Mouse (Mus musculus) kidney, postnatal 14 days (tissue): Measurements from ENCODE around the gene Faap24.
A peak's percentile ranks its signal among the peaks of the same experiment; 100 is the strongest.

ENCODE experiments used
- DNase-seq: peaks from one replicate; pipeline ENCODE4 v3.0.0; 2022; ENCODE audit warnings: mixed read lengths

The Faap24 gene

DNA sequence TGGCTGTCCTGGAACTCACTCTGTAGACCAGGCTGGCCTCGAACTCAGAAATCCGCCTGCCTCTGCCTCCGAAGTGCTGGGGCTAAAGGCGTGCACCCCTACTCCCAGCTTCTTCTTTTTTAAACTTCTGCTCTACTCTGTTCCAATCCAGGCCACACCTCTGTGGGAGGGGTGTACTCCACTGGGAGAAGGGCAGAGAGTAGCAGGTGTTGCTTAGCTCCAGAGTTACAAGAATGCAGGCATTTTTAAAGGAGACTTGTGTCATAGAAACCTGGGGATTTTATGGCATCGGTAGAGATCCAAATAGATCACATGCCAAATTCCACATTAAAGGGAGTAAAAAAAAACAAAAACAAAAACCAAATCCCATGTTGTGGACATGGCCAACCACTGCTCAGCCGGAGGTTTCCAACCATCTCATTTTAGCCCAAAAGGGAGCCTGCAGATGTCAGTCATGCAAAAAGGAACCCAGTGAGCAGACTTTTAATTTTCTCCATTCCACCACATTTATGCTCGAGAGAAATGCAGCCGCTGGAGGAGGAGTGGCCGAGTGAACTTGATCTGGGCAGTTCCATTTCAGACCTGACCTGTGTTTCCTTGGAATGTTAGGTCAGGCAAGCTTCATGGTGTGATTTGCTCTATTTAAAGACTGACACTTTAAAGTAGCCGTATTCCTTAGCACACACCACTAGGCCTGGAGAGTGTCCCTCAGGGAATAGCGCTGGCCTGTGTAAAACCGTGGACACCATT, 31.3 kb downstream of the Faap24 start:
- DNase-seq, result peak; percentile 62

DNA sequence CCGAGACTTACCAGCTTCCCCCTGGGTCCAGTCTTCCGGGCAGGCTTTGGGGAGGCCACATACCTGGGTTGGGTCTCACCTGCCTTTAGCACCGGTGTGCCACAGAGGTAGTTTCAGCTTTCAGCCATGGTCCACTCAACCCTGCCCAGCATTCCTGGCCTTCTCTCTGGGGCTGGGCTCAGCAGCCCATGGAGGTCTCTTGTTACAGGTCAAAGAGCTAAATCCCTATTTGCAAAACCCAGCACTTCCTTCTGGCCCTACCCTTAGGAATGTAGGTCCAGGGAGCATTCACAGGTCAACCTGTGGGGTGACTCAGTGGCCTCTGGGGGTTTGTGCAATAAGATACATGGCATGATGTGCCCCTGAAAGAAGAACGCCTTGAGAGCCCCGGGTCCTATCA, 33.8 kb downstream of the Faap24 start:
- peak; percentile 59 for DNase-seq

DNA sequence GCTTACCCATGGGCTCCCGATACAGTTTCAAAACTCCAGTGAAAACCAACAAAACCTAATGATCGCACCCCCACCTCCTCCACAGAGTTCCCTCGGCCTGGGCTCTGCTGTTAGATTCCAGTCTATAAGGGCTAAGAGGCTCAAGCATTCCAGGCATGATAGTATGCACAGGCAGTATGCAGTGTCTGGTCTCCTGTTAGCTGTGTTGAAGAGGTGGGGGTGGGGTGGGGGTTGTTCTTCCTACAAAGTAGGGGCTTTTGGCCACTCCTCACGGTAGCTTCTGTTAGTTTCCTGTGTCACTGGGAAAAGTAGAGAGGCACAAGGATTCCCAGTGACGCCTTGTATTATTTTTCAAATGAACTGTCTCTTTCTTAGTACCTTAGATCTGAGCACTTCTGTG, 34.4 kb downstream of the Faap24 start:
- DNase-seq, result no peak

DNA sequence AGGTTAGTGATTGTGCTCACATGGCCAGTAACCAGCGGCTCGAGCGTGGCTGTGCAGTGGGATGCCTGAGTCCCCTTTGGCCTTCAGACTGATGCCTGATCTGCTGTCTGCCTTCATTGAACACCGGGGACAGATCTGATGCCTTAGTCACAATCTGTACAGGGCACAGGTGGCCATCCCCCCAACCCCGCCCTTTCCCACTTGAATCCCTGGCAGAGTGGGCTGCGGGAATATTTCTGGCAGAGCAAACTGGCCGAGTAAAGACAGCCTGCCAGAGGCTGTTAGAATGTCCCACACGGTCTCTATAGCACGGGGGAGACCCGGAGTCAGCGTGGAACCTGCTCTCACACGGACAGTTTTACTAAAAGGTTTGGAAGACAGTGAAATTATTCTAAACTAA, 39.0 kb downstream of the Faap24 start:
- DNase-seq, result no peak

DNA sequence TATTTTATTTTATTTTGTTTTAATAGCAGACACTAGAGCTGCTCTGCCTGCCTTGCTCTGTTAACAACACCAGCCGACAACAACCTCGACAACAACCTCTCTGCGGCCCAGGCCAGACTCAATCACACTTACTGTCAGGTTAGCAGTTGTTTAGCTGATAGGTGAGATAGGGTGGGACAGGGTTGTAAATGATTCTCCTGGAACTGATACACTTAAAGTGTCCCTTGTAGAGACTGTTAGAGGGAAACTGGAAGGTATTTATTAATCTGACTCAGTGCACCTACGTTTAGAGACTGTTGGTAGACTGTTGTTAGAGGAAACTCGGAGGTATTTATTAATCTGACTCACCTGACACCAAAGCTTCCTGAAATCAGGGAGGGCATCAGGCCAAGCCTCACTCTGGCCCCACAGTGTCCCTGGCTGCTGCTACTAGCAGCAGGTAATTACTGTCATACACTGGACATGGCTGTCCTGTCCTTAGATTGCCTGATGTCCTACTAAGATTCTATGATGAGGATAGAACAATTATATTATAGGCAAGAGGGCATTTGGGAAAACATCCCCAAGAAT, 41.2 kb downstream of the Faap24 start:
- DNase-seq, result peak; percentile 59

DNA sequence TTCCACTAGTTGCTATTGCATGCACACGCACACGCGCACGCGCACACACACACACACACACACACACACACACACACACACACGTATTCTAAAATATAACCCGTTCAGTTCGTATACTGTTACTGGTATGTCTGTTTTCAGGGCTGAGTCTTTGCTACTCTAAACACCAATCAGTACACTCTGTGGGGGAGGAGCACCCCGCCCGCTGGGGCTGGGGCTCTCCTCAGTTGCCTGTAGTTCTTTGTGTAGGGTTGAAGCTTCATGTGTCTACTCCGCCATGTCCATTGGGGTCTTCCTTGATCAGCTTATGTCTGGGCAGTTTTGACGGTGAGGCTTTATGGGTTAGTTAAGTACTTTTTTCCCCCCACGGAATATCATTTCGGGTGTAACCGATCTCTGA, 43.3 kb downstream of the Faap24 start:
- DNase-seq, result no peak

DNA sequence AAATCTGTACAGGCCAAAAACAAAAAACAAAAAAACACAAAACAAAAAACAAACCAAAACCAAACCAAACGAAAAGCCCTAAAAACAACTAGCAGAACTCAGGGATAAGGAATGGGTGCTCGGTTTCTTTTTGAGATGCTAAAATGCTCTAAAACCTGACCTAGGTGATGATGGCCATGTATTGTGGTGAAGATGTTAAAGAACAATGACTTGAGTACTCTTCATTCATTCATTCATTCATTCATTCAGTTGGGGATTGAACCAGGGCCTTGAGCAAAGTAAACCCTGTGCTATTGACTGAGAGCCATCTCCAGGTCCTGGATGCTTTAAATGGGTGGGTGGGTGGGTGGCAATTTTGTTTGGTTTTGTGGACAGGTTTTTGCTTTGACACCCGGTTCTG, 45.5 kb downstream of the Faap24 start:
- DNase-seq, result no peak

DNA sequence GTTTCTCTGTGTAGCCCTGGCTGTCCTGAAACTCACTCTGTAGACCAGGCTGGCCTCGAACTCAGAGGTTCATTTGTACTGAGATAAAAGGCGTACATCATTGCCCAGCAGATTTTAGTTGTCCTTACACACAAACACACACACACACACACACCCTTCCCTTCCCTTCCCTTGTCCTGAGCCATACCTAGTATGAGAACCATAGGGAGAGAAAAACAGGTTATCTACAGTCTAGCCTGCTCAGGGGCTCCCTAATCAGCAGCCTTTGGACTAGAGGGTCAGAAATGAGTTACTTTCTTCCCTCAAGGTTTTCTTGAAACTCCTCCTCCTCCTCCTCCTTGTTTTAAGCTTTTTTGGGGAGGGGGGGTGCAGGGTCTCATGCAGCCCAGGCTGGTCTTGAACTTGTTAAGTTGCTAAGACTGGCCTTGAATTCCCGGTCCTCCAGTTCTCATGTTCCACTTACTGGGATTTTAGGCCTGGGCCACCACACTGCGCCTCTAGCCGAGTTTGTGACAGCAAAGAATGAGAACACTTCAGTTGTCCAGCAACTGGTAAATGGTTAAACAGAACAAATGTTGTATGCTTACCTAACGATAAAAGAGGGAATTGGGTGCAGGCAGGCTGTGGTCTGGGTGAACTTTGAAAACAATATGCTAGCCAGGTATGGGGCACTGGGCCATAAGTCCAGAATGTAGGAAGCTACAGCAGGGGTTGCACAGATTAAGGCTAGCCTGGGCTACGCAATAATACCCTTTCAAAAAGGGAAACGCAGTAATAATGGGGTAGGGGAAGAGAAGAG, 46.6 kb downstream of the Faap24 start:
- DNase-seq, result peak; percentile 45

DNA sequence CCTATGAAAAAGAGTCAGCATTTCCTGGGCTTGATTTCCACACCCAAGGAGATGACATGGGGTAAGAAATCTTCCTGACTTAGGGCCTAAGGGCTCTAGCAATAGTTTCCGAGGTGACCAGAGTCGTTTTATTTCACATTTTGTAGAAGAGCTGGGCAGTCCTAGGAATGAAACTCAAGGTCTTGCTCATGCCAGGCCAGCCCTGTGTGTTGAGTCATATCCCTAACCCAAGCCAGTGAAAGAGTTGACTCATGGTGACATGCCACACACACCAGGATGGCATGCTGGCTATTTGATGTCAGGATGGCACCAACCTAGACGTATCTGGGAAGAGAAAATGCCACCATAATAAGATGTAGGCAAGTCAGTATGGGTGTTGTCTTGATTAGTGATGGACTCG, 47.6 kb downstream of the Faap24 start:
- no peak for DNase-seq

DNA sequence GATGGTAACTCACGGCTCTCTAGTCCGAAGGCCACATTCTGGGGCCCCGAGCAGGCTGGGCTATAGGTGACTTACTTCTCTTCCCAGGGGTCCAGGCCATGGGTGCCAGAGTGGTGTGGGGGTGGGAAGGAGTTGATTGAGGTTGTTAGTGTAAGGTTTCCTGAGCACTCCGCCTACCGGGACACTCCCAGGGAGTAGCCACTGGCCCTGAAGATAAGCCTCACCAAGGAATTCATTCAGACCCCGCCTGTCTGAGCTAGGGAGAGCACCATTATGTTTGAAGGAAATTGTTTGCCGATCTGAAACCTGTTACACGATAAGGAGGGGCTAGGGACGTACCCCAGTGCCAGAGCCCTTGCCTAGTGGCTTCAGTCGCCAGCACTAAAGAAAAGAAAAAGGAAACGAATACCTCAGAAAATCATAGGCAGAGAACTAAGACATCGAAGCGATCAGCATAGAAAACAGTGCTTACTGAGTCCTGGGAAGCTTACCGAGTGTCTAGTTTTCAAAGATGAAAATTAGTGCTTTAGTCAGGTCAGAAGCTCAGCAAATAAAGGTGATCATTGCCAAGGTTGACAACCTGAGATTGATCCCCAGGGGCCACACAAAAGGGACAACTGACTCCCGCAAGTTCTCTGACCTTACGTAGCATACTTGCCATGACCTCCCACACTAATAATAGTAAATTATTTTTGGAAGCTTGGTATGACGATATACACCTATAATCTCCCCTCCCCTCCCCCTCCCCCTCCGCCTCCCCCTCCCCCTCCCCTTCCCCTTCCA, 48.5 kb downstream of the Faap24 start:
- no peak for DNase-seq

DNA sequence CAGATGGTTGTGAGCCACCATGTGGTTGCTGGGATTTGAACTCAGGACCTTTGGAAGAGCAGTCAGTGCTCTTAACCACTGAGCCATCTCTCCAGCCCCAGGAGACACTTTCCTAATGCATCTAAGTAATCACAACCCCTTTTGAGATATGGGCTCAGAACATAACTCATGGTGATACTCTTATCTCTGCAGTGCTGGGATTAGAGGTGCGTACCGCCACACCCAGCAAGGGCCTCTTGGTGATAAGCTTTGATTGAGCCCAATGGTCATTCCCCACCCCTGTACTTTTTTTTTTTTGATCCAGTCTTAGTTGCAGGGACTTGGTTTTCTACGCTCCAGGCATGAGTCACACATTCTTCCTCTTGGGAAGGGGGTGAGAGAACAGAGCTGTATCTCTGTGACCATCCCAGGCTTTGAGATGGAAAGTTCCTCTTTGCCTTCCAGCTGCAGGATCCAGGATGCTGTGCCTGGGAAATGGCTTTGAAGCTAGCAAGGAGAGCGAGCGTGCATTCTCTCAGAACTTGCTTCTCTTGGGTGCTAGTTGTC, 51.8 kb downstream of the Faap24 start:
- DNase-seq, result no peak

DNA sequence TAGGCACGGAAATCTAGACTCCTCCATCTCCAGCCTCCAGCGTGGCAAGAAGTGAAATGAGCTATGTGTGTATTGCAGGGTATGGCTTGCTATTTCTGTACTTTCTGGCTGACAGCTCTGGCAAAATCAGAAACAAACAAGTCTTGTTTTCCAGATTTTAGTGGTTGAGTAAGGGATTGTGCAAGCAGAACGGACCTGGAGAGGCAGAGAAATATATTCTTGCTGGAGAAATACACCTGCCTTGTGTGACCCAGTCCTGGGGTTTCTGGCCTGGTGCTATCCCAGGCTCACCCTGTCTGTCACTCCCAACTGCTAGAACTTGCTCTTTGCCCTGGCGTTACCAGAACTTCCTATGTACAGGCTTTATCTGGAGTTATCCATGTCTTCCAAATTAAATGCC, 54.1 kb downstream of the Faap24 start:
- no peak for DNase-seq
